Mouse (Mus musculus): Measurements from ENCODE around the gene Gfpt2. TPM values are rescaled to one million over a fixed set of nuclear protein-coding genes. Genes with fewer than 3 reads are reported as not detected.

Gene Gfpt2
- polyA plus RNA-seq, 1 experiment, result 7.9 TPM

GRCm38 (mm10) chr11:49837717-49838407, 43.9 kb downstream of the Gfpt2 start:
- WGBS, result 70% methylated on average over 13 of the region's 13 CpGs
- H3K4me1 ChIP-seq (ENCODE audit: control insufficient read depth, insufficient read depth, low read length), result no peaks in the 10 kb centered on the region
- no peak overlapping the region for H3K4me3 ChIP-seq (ENCODE audit: insufficient read depth, low read depth, low read length)
- H3K27me3 ChIP-seq (replicated peaks; ENCODE audit: control insufficient read depth, insufficient read depth, low read length), result no peaks in the 10 kb centered on the region
- DNase-seq, result no peak
- no peak for TF ChIP-seq CTCF (conservative IDR thresholded peaks at IDR 0.05; ENCODE audit: insufficient read depth, insufficient read length, low read depth, low read length)
- no peak for TF ChIP-seq POLR2A (IDR thresholded peaks at IDR 0.05; ENCODE audit: low read depth, low read length)
- H3K27ac ChIP-seq (ENCODE audit: insufficient read depth, low read depth, low read length), result no peak overlapping the region
- H3K36me3 ChIP-seq (ENCODE audit: control insufficient read depth, insufficient read depth, low read length), result no peaks in the 10 kb centered on the region

GRCm38 (mm10) chr11:49840666-49841065, 46.7 kb downstream of the Gfpt2 start:
- peak; percentile 66 for DNase-seq
- Histone ChIP-seq H3K27me3 (replicated peaks; ENCODE audit: control insufficient read depth, insufficient read depth, low read length) (no peaks in the 10 kb centered on the region), H3K27ac (ENCODE audit: insufficient read depth, low read depth, low read length) (no peak overlapping the region; the same call in 1 of the 2 replicates), H3K4me1 (ENCODE audit: control insufficient read depth, insufficient read depth, low read length) (no peaks in the 10 kb centered on the region; the same call in 1 of the 2 replicates), H3K36me3 (ENCODE audit: control insufficient read depth, insufficient read depth, low read length) (no peaks in the 10 kb centered on the region), H3K4me3 (ENCODE audit: insufficient read depth, low read depth, low read length) (no peak overlapping the region)
- WGBS, result 20% methylated on average over 1 of the region's 1 CpGs
- TF ChIP-seq CTCF (conservative IDR thresholded peaks at IDR 0.05; ENCODE audit: insufficient read depth, insufficient read length, low read depth, low read length) (no peak), POLR2A (IDR thresholded peaks at IDR 0.05; ENCODE audit: low read depth, low read length) (no peak)

- WGBS, result 69% methylated on average over 1 of the region's 1 CpGs
- H3K4me3 ChIP-seq (ENCODE audit: insufficient read depth, low read depth, low read length), result no peak overlapping the region
- H3K27ac ChIP-seq (ENCODE audit: insufficient read depth, low read depth, low read length), result no peak overlapping the region
- H3K4me1 ChIP-seq (ENCODE audit: control insufficient read depth, insufficient read depth, low read length), result no peaks in the 10 kb centered on the region; the same call in 1 of the 2 replicates
- DNase-seq, result no peak
- H3K36me3 ChIP-seq (ENCODE audit: control insufficient read depth, insufficient read depth, low read length), result no peaks in the 10 kb centered on the region
- H3K27me3 ChIP-seq (replicated peaks; ENCODE audit: control insufficient read depth, insufficient read depth, low read length), result no peaks in the 10 kb centered on the region
- TF ChIP-seq POLR2A (IDR thresholded peaks at IDR 0.05; ENCODE audit: low read depth, low read length) (no peak), CTCF (conservative IDR thresholded peaks at IDR 0.05; ENCODE audit: insufficient read depth, insufficient read length, low read depth, low read length) (no peak)
Measured at GRCm38 (mm10) chr11:49841886-49842285, 47.9 kb downstream of the Gfpt2 start.

- WGBS, result 73% methylated on average over 3 of the region's 3 CpGs
- H3K27me3 ChIP-seq (replicated peaks; ENCODE audit: control insufficient read depth, insufficient read depth, low read length), result no peaks in the 10 kb centered on the region
- no peak overlapping the region for H3K4me3 ChIP-seq (ENCODE audit: insufficient read depth, low read depth, low read length)
- DNase-seq, result no peak
- H3K27ac ChIP-seq (ENCODE audit: insufficient read depth, low read depth, low read length), result no peak overlapping the region
- H3K4me1 ChIP-seq (ENCODE audit: control insufficient read depth, insufficient read depth, low read length), result peaks cover 3% of the 10 kb centered on the region; the same call in 1 of the 2 replicates
- TF ChIP-seq CTCF (conservative IDR thresholded peaks at IDR 0.05; ENCODE audit: insufficient read depth, insufficient read length, low read depth, low read length) (no peak), POLR2A (IDR thresholded peaks at IDR 0.05; ENCODE audit: low read depth, low read length) (no peak)
- H3K36me3 ChIP-seq (ENCODE audit: control insufficient read depth, insufficient read depth, low read length), result no peaks in the 10 kb centered on the region
Measured at GRCm38 (mm10) chr11:49842718-49843117, 48.7 kb downstream of the Gfpt2 start.

- 90% methylated on average over 10 of the region's 10 CpGs for WGBS
- Histone ChIP-seq H3K4me1 (ENCODE audit: control insufficient read depth, insufficient read depth, low read length) (peaks cover 11% of the 10 kb centered on the region), H3K27me3 (replicated peaks; ENCODE audit: control insufficient read depth, insufficient read depth, low read length) (no peaks in the 10 kb centered on the region), H3K27ac (ENCODE audit: insufficient read depth, low read depth, low read length) (no peak overlapping the region), H3K4me3 (ENCODE audit: insufficient read depth, low read depth, low read length) (no peak overlapping the region), H3K36me3 (ENCODE audit: control insufficient read depth, insufficient read depth, low read length) (no peaks in the 10 kb centered on the region)
- no peak for DNase-seq
- TF ChIP-seq POLR2A (IDR thresholded peaks at IDR 0.05; ENCODE audit: low read depth, low read length), result no peak
Measured at GRCm38 (mm10) chr11:49844311-49844710, 50.3 kb downstream of the Gfpt2 start.

GRCm38 (mm10) chr11:49844969-49845368, 51.0 kb downstream of the Gfpt2 start:
- Histone ChIP-seq H3K27me3 (replicated peaks; ENCODE audit: control insufficient read depth, insufficient read depth, low read length) (no peaks in the 10 kb centered on the region), H3K27ac (ENCODE audit: insufficient read depth, low read depth, low read length) (no peak overlapping the region), H3K4me3 (ENCODE audit: insufficient read depth, low read depth, low read length) (no peak overlapping the region), H3K4me1 (ENCODE audit: control insufficient read depth, insufficient read depth, low read length) (peaks cover 11% of the 10 kb centered on the region), H3K36me3 (ENCODE audit: control insufficient read depth, insufficient read depth, low read length) (no peaks in the 10 kb centered on the region)
- WGBS, result 29% methylated on average over 3 of the region's 3 CpGs
- peak; percentile 83 for DNase-seq
- TF ChIP-seq CTCF (conservative IDR thresholded peaks at IDR 0.05; ENCODE audit: insufficient read depth, insufficient read length, low read depth, low read length), result peak; percentile 72
- TF ChIP-seq POLR2A (IDR thresholded peaks at IDR 0.05; ENCODE audit: low read depth, low read length), result no peak

GRCm38 (mm10) chr11:49845958-49846357, 52.0 kb downstream of the Gfpt2 start:
- H3K4me3 ChIP-seq (ENCODE audit: insufficient read depth, low read depth, low read length), result peak overlapping the region; percentile 69
- no peaks in the 10 kb centered on the region for H3K27me3 ChIP-seq (replicated peaks; ENCODE audit: control insufficient read depth, insufficient read depth, low read length)
- no peaks in the 10 kb centered on the region for H3K36me3 ChIP-seq (ENCODE audit: control insufficient read depth, insufficient read depth, low read length)
- H3K4me1 ChIP-seq (ENCODE audit: control insufficient read depth, insufficient read depth, low read length), result peaks cover 11% of the 10 kb centered on the region
- peak overlapping the region; percentile 22 for H3K27ac ChIP-seq (ENCODE audit: insufficient read depth, low read depth, low read length)
- TF ChIP-seq CTCF (conservative IDR thresholded peaks at IDR 0.05; ENCODE audit: insufficient read depth, insufficient read length, low read depth, low read length), result no peak
- TF ChIP-seq POLR2A (IDR thresholded peaks at IDR 0.05; ENCODE audit: low read depth, low read length), result no peak
- DNase-seq, result no peak
- 43% methylated on average over 11 of the region's 11 CpGs for WGBS

Data from kidney, adult 2 months (tissue).